In genomic region chr10:81092465-81093250, GRCm38 (mm10) we compare ENCODE assay signal across 10 mouse cellular contexts. TPM values are rescaled to one million over a fixed set of nuclear protein-coding genes. Genes with fewer than 3 reads are reported as not detected.
A peak's percentile ranks its signal among the peaks of the same experiment; 100 is the strongest.
DNase-seq lines count a peak whose midpoint lies in the region; ATAC-seq and TF ChIP-seq lines count a peak whose summit lies in the region.
"Had no signal": no experiment of that assay in that cellular context is flagged by ENCODE, and none has a peak within 500 bp of the region (broad histone marks: within the 10 kb centered on the region; RNA-seq: fewer than 3 reads in every experiment).

No protein-coding gene starts in this region.

- ATAC-seq in heart, postnatal 0 days (ENCODE audit: insufficient read depth, low read depth), result peak; percentile 42; the same call in 1 of the 2 replicates
- peak; percentile 58 for ATAC-seq in liver, embryonic 11.5 days (replicated peaks; ENCODE audit: low FRiP score)

- H3K36me3 ChIP-seq in heart, adult 2 months (ENCODE audit: control insufficient read depth, insufficient read depth, low read length), result no peaks in the 10 kb centered on the region
- no peaks in the 10 kb centered on the region for H3K36me3 ChIP-seq in heart, postnatal 0 days (replicated peaks; ENCODE audit: control insufficient read depth, insufficient read depth, low read length)
- H3K36me3 ChIP-seq in liver, embryonic 11.5 days (ENCODE audit: control insufficient read depth, insufficient read depth, low read length), result peaks cover under 1% of the 10 kb centered on the region; the same call in 1 of the 2 replicates
- H3K36me3 ChIP-seq: neural tube, embryonic 12.5 days had no signal

- H3K4me3 ChIP-seq in heart, adult 2 months, result no peak overlapping the region
- no peak overlapping the region for H3K4me3 ChIP-seq in heart, postnatal 0 days (ENCODE audit: low read depth, low read length)
- 0 out of 2 replicates have a peak overlapping the region, but pooled peaks have one; percentile 6 for H3K4me3 ChIP-seq in liver, embryonic 11.5 days (ENCODE audit: low read depth, low read length)
- H3K4me3 ChIP-seq: neural tube, embryonic 12.5 days had no signal

- TF ChIP-seq CTCF in heart, adult 2 months (IDR thresholded peaks at IDR 0.05), result no peak
- no peak for TF ChIP-seq CTCF in heart, postnatal 0 days (IDR thresholded peaks at IDR 0.05; ENCODE audit: low read depth)

- H3K79me2 ChIP-seq in heart, adult 2 months (replicated peaks; ENCODE audit: control insufficient read depth, insufficient read depth, low read length), result no peaks in the 10 kb centered on the region

- WGBS in heart, adult 2 months, result 42% methylated on average over 22 of the region's 22 CpGs
- 45% methylated on average over 22 of the region's 22 CpGs for WGBS in heart, postnatal 0 days
- WGBS in liver, embryonic 11.5 days, result 45% methylated on average over 22 of the region's 22 CpGs

- no peaks in the 10 kb centered on the region for H3K4me1 ChIP-seq in heart, adult 2 months (ENCODE audit: control insufficient read depth, insufficient read depth, low read length)
- H3K4me1 ChIP-seq in heart, postnatal 0 days (ENCODE audit: control insufficient read depth, insufficient read depth), result 0 out of 2 replicates have a peak, but pooled peaks cover 3% of the 10 kb centered on the region
- peaks cover 37% of the 10 kb centered on the region for H3K4me1 ChIP-seq in liver, embryonic 11.5 days (replicated peaks; ENCODE audit: control insufficient read depth, insufficient read depth, low read length)

- no peaks in the 10 kb centered on the region for H3K27me3 ChIP-seq in heart, adult 2 months (ENCODE audit: control insufficient read depth, insufficient read depth, low read length)
- no peaks in the 10 kb centered on the region for H3K27me3 ChIP-seq in heart, postnatal 0 days (ENCODE audit: control insufficient read depth, insufficient read depth, low read length)
- H3K27me3 ChIP-seq in liver, embryonic 11.5 days (replicated peaks; ENCODE audit: control insufficient read depth, insufficient read depth, low read length), result peaks cover 2% of the 10 kb centered on the region; the same call in 1 of the 2 replicates
- H3K27me3 ChIP-seq: neural tube, embryonic 12.5 days had no signal

- TF ChIP-seq EP300 in heart, adult 2 months (IDR thresholded peaks at IDR 0.05; ENCODE audit: insufficient read depth, low read depth, low read length), result no peak
- no peak for TF ChIP-seq EP300 in heart, postnatal 0 days (IDR thresholded peaks at IDR 0.05; ENCODE audit: low read depth)

- H3K9me3 ChIP-seq in heart, postnatal 0 days (replicated peaks; ENCODE audit: control insufficient read depth, low read length), result no peaks in the 10 kb centered on the region
- H3K9me3 ChIP-seq in liver, embryonic 11.5 days (ENCODE audit: control insufficient read depth, low read length), result 0 out of 2 replicates have a peak, but pooled peaks cover 3% of the 10 kb centered on the region

- H3K9ac ChIP-seq in heart, adult 2 months (ENCODE audit: low read depth, low read length), result no peak overlapping the region
- H3K9ac ChIP-seq in heart, postnatal 0 days (replicated peaks; ENCODE audit: low read depth, low read length), result no peak overlapping the region
- H3K9ac ChIP-seq in liver, embryonic 11.5 days (ENCODE audit: low read depth, low read length), result no peak overlapping the region
- H3K9ac ChIP-seq: neural tube, embryonic 12.5 days had no signal

- H3K4me2 ChIP-seq in heart, postnatal 0 days (ENCODE audit: low read depth, low read length), result no peak overlapping the region
- H3K4me2 ChIP-seq in liver, embryonic 11.5 days, result peak overlapping the region; percentile 47
- H3K4me2 ChIP-seq: neural tube, embryonic 12.5 days had no signal

- H3K27ac ChIP-seq in heart, adult 2 months, result no peak overlapping the region
- no peak overlapping the region for H3K27ac ChIP-seq in heart, postnatal 0 days (ENCODE audit: low read depth)
- peak overlapping the region; percentile 74 for H3K27ac ChIP-seq in liver, embryonic 11.5 days (ENCODE audit: low read depth, low read length)
- H3K27ac ChIP-seq: neural tube, embryonic 12.5 days had no signal

- TF ChIP-seq POLR2A in heart, adult 2 months (IDR thresholded peaks at IDR 0.05; ENCODE audit: insufficient read depth, low read depth, low read length), result no peak

- intact Hi-C loops in heart, adult 2 months (cut with DNase I), result no loop called here

- DNase-seq in heart, adult 2 months, result peak; percentile 26 to 51
- DNase-seq in heart, adult 8-10 months (ENCODE audit: low spot score), result no peak
- DNase-seq in R1 (ENCODE audit: low read depth, low spot score) (peak; percentile 49), adipocyte (ENCODE audit: low spot score) (no peak)
- peak; percentile 23 for DNase-seq in heart, postnatal 0 days (ENCODE audit: low spot score)
- DNase-seq in liver, embryonic 11.5 days (ENCODE audit: low spot score), result peak; percentile 78
- DNase-seq in frontal cortex, postnatal 14 days (ENCODE audit: low spot score in 2 of 2), result no peak
- DNase-seq in layer of hippocampus, adult 8-10 months (ENCODE audit: low spot score in 2 of 2), result no peak
- DNase-seq: thymus, postnatal 25 days had no signal

RNA-seq across cellular contexts. Expression of gene Creb3l3, which starts 6.0 kb away (rescaled TPM):
- total RNA-seq in heart, adult 2 months (2021), result under 1 TPM; 0.36 to 0.70 TPM
- polyA plus RNA-seq in heart, adult 2 months (2012; rRNA removed), result 0.06 and 0.15 TPM in 2 replicates
- total RNA-seq in heart, adult 8-10 months (2022), result under 1 TPM in 3 of 4 experiments, not detected in 1; 0.14 to 0.53 (median 0.27) TPM
- total RNA-seq in heart, postnatal 0 days (2014; rRNA removed; ENCODE audit: low replicate concordance), result 1.3 TPM in 1 of 2 replicates, not detected in the other
- polyA plus RNA-seq in heart, postnatal 0 days (2015; fragmentation: Nextera tagmentation; extraction: Ambion mirVana), result 0.55 and 0.93 TPM in 2 replicates
- polyA plus RNA-seq in liver, embryonic 11.5 days (2014; fragmentation: Nextera tagmentation; extraction: Ambion mirVana), result 17.3 and 17.6 TPM in 2 replicates
- under 1 TPM; 0.19 to 0.80 (median 0.68) TPM for total RNA-seq in layer of hippocampus, adult 8-10 months (2022)

RNA-seq across cellular contexts. Expression of gene Map2k2, which starts 13.1 kb away (rescaled TPM):
- 100 to 1,000 TPM; 115 to 123 TPM for total RNA-seq in heart, adult 2 months (2021)
- 89.3 and 116 TPM in 2 replicates for polyA plus RNA-seq in heart, adult 2 months (2012; rRNA removed)
- total RNA-seq in heart, adult 8-10 months (2022), result 100 to 1,000 TPM; 110 to 137 (median 130) TPM
- 177 and 208 TPM in 2 replicates for total RNA-seq in heart, postnatal 0 days (2014; rRNA removed; ENCODE audit: low replicate concordance)
- 130 and 133 TPM in 2 replicates for polyA plus RNA-seq in heart, postnatal 0 days (2015; fragmentation: Nextera tagmentation; extraction: Ambion mirVana)
- polyA plus RNA-seq in liver, embryonic 11.5 days (2014; fragmentation: Nextera tagmentation; extraction: Ambion mirVana), result 201 and 207 TPM in 2 replicates
- 100 to 1,000 TPM; 131 to 151 (median 135) TPM for total RNA-seq in layer of hippocampus, adult 8-10 months (2022)

RNA-seq across cellular contexts. Expression of gene Thop1, which starts 22.8 kb away (rescaled TPM):
- 10 to 100 TPM; 11.3 to 15.5 TPM for total RNA-seq in heart, adult 2 months (2021)
- polyA plus RNA-seq in heart, adult 2 months (2012; rRNA removed), result 15.2 and 17.0 TPM in 2 replicates
- total RNA-seq in heart, adult 8-10 months (2022), result 10 to 100 TPM; 12.3 to 14.9 (median 13.2) TPM
- total RNA-seq in heart, postnatal 0 days (2014; rRNA removed; ENCODE audit: low replicate concordance), result 23.6 and 31.2 TPM in 2 replicates
- 15.1 and 15.2 TPM in 2 replicates for polyA plus RNA-seq in heart, postnatal 0 days (2015; fragmentation: Nextera tagmentation; extraction: Ambion mirVana)
- polyA plus RNA-seq in liver, embryonic 11.5 days (2014; fragmentation: Nextera tagmentation; extraction: Ambion mirVana), result 80.3 and 84.0 TPM in 2 replicates
- total RNA-seq in layer of hippocampus, adult 8-10 months (2022), result 10 to 100 TPM; 44.5 to 55.0 (median 46.5) TPM

RNA-seq across cellular contexts. Expression of gene Sgta, which starts 32.7 kb away (rescaled TPM):
- total RNA-seq in heart, adult 2 months (2021), result 10 to 100 TPM; 84.5 to 90.1 TPM
- polyA plus RNA-seq in heart, adult 2 months (2012; rRNA removed), result 158 and 161 TPM in 2 replicates
- total RNA-seq in heart, adult 8-10 months (2022), result 100 to 1,000 TPM in 2 of 4 experiments, 10 to 100 TPM in 2; 92.0 to 102 (median 99.4) TPM
- 98.1 and 152 TPM in 2 replicates for total RNA-seq in heart, postnatal 0 days (2014; rRNA removed; ENCODE audit: low replicate concordance)
- polyA plus RNA-seq in heart, postnatal 0 days (2015; fragmentation: Nextera tagmentation; extraction: Ambion mirVana), result 134 and 137 TPM in 2 replicates
- polyA plus RNA-seq in liver, embryonic 11.5 days (2014; fragmentation: Nextera tagmentation; extraction: Ambion mirVana), result 147 and 153 TPM in 2 replicates
- total RNA-seq in layer of hippocampus, adult 8-10 months (2022), result 100 to 1,000 TPM; 165 to 175 (median 172) TPM

RNA-seq across cellular contexts. Expression of gene Zbtb7a, which starts 42.4 kb away (rescaled TPM):
- 10 to 100 TPM; 35.2 to 41.4 TPM for total RNA-seq in heart, adult 2 months (2021)
- 16.1 and 20.6 TPM in 2 replicates for polyA plus RNA-seq in heart, adult 2 months (2012; rRNA removed)
- total RNA-seq in heart, adult 8-10 months (2022), result 10 to 100 TPM; 39.4 to 41.9 (median 40.7) TPM
- 57.8 and 68.6 TPM in 2 replicates for total RNA-seq in heart, postnatal 0 days (2014; rRNA removed; ENCODE audit: low replicate concordance)
- polyA plus RNA-seq in heart, postnatal 0 days (2015; fragmentation: Nextera tagmentation; extraction: Ambion mirVana), result 27.8 and 32.3 TPM in 2 replicates
- polyA plus RNA-seq in liver, embryonic 11.5 days (2014; fragmentation: Nextera tagmentation; extraction: Ambion mirVana), result 31.6 and 34.2 TPM in 2 replicates
- 100 to 1,000 TPM in 3 of 4 experiments, 10 to 100 TPM in 1; 94.8 to 118 (median 103) TPM for total RNA-seq in layer of hippocampus, adult 8-10 months (2022)

Comparison
In these comparisons a context has a peak if more than half of its experiments do, and no peak if none do; other contexts are left out.
1. DNase-seq: peak in heart, adult 2 months (2 of 2), R1 (single experiment), heart, postnatal 0 days (single experiment) and liver, embryonic 11.5 days (single experiment); none in heart, adult 8-10 months (single experiment), frontal cortex, postnatal 14 days (0 of 2), adipocyte (single experiment) and layer of hippocampus, adult 8-10 months (0 of 2).